Mouse (Mus musculus) stomach, embryonic 14.5 days (tissue): Measurements from ENCODE around the gene Cfap45. TPM values are rescaled to one million over a fixed set of nuclear protein-coding genes. Genes with fewer than 3 reads are reported as not detected.
A peak's percentile ranks its signal among the peaks of the same experiment; 100 is the strongest.

Experiments
- ATAC-seq: fragments of 200-750 bp; cut with Nextera tagmentation; 2 replicates; pipeline ENCODE4 v1.8.0; 2017; ENCODE audit warnings: low read depth, moderate TSS enrichment; ENCODE audit not compliant: insufficient number of reproducible peaks, insufficient read depth, low FRiP score
- H3K27ac ChIP-seq: fragments of 300-500 bp; sonication (generic); 2 replicates; pipeline ENCODE4 v1.5.1; 2014; ENCODE audit warnings: mild to moderate bottlenecking, low read length, moderate library complexity, mixed read lengths
- H3K27me3 ChIP-seq: fragments of 300-500 bp; sonication (generic); 2 replicates; pipeline ENCODE4 v1.6.1; 2014; ENCODE audit warnings: low read length, control low read depth, mixed read lengths; ENCODE audit not compliant: control insufficient read depth, insufficient read depth
- H3K36me3 ChIP-seq: fragments of 300-500 bp; sonication (generic); 2 replicates; pipeline ENCODE4 v1.6.1; 2014; ENCODE audit warnings: mild to moderate bottlenecking, control low read depth, low read length, moderate library complexity, mixed read lengths; ENCODE audit not compliant: control insufficient read depth, insufficient read depth
- H3K4me1 ChIP-seq: fragments of 300-500 bp; sonication (generic); 2 replicates; pipeline ENCODE4 v1.6.1; 2014; ENCODE audit warnings: low read length, control low read depth, mixed read lengths; ENCODE audit not compliant: control insufficient read depth, insufficient read depth
- H3K4me2 ChIP-seq: fragments of 300-500 bp; sonication (generic); replicated peaks from 2 replicates; pipeline ENCODE4 v1.6.1; 2014; ENCODE audit warnings: low read depth, low read length, control low read depth
- H3K4me3 ChIP-seq: fragments of 300-500 bp; sonication (generic); 2 replicates; pipeline ENCODE4 v1.5.1; 2014; ENCODE audit warnings: low read depth, low read length, control low read depth
- H3K9ac ChIP-seq: fragments of 300-500 bp; sonication (generic); replicated peaks from 2 replicates; pipeline ENCODE4 v1.6.1; 2014; ENCODE audit warnings: low read depth, mild to moderate bottlenecking, control low read depth, low read length, moderate library complexity, mixed read lengths
- H3K9me3 ChIP-seq: fragments of 300-500 bp; sonication (generic); 2 replicates; pipeline ENCODE4 v1.6.1; 2016; ENCODE audit warnings: low read depth, low read length, control low read depth; ENCODE audit not compliant: control insufficient read depth
- WGBS: fragments of 180-500 bp; shearing (Covaris S2); extraction: QIAGEN DNeasy Blood & Tissue Kit; methylation state at CpG from one replicate; pipeline ENCODE4 v1.1.7; 2014; 5-methylcytosine and 5-hydroxymethylcytosine counted together
- polyA plus RNA-seq: library from polyadenylated mRNA; unstranded; fragments of >200 nt; fragmentation: Nextera tagmentation; extraction: Ambion mirVana; gene quantifications from 2 replicates; pipeline ENCODE4 v1.2.1, GENCODE M21; 2014

The Cfap45 gene
- 1.9 and 2.9 TPM in 2 replicates for polyA plus RNA-seq

GRCm38 (mm10) chr1:172520576-172521440 is at the start of gene Cfap45:
Gene Cfap45, plus strand, starts transcription at chr1:172520801.
- peak; percentile 84 for ATAC-seq
- Histone ChIP-seq H3K4me3 (peak within 1 kb of the TSS; percentile 29), H3K27me3 (no peaks in the 10 kb centered on the region), H3K36me3 (no peaks in the 10 kb centered on the region), H3K27ac (no peak within 1 kb of the TSS; the same call in 1 of the 2 replicates), H3K9ac (no peak within 1 kb of the TSS; the same call in 1 of the 2 replicates), H3K4me1 (peaks cover 19% of the 10 kb centered on the region), H3K9me3 (no peaks in the 10 kb centered on the region; the same call in 1 of the 2 replicates), H3K4me2 (peak within 1 kb of the TSS; percentile 62)
- WGBS, result 3% methylated on average over 28 of the region's 28 CpGs

- no peaks in the 10 kb centered on the region for H3K36me3 ChIP-seq
- H3K9me3 ChIP-seq, result no peaks in the 10 kb centered on the region
- H3K4me3 ChIP-seq, result no peak overlapping the region
- no peak overlapping the region for H3K4me2 ChIP-seq
- H3K4me1 ChIP-seq, result 0 out of 2 replicates have a peak, but pooled peaks cover 5% of the 10 kb centered on the region
- ATAC-seq, result no peak
- no peaks in the 10 kb centered on the region for H3K27me3 ChIP-seq
- no peak overlapping the region for H3K27ac ChIP-seq
- H3K9ac ChIP-seq, result no peak overlapping the region
Measured at GRCm38 (mm10) chr1:172472909-172473308, 47.7 kb upstream of the Cfap45 start.

GRCm38 (mm10) chr1:172474196-172474595 is 46.4 kb upstream of the Cfap45 start:
- no peak overlapping the region for H3K4me3 ChIP-seq
- H3K27ac ChIP-seq, result no peak overlapping the region
- no peaks in the 10 kb centered on the region for H3K9me3 ChIP-seq
- no peaks in the 10 kb centered on the region for H3K27me3 ChIP-seq
- H3K9ac ChIP-seq, result no peak overlapping the region
- no peaks in the 10 kb centered on the region for H3K36me3 ChIP-seq
- no peak overlapping the region for H3K4me2 ChIP-seq
- 63% methylated on average over 3 of the region's 3 CpGs for WGBS
- H3K4me1 ChIP-seq, result 0 out of 2 replicates have a peak, but pooled peaks cover 5% of the 10 kb centered on the region
- no peak for ATAC-seq

- peak; percentile 54; the same call in 1 of the 2 replicates for ATAC-seq
- no peak within 1 kb of the TSS for H3K27ac ChIP-seq
- H3K36me3 ChIP-seq, result no peaks in the 10 kb centered on the region
- H3K27me3 ChIP-seq, result no peaks in the 10 kb centered on the region
- H3K4me3 ChIP-seq, result no peak within 1 kb of the TSS
- no peaks in the 10 kb centered on the region for H3K4me1 ChIP-seq
- H3K4me2 ChIP-seq, result no peak within 1 kb of the TSS
- H3K9ac ChIP-seq, result no peak within 1 kb of the TSS
- no peaks in the 10 kb centered on the region for H3K9me3 ChIP-seq
- 43% methylated on average over 7 of the region's 7 CpGs for whole genome bisulfite sequencing
Measured at GRCm38 (mm10) chr1:172475054-172475741, 45.4 kb upstream of the Cfap45 start, which contains the start of gene Slamf9. Gene Slamf9, plus strand, starts transcription at chr1:172475358.

- Histone ChIP-seq H3K36me3 (no peaks in the 10 kb centered on the region), H3K9ac (no peak overlapping the region), H3K4me3 (no peak overlapping the region), H3K4me2 (no peak overlapping the region), H3K4me1 (0 out of 2 replicates have a peak, but pooled peaks cover 10% of the 10 kb centered on the region), H3K9me3 (no peaks in the 10 kb centered on the region), H3K27ac (no peak overlapping the region), H3K27me3 (no peaks in the 10 kb centered on the region)
- no peak for ATAC-seq
- 72% methylated on average over 5 of the region's 5 CpGs for WGBS
Measured at GRCm38 (mm10) chr1:172478020-172478419, 42.6 kb upstream of the Cfap45 start.

GRCm38 (mm10) chr1:172480376-172480775 is 40.2 kb upstream of the Cfap45 start:
- peaks cover 28% of the 10 kb centered on the region for H3K4me1 ChIP-seq
- 92% methylated on average over 4 of the region's 4 CpGs for WGBS
- H3K4me3 ChIP-seq, result no peak overlapping the region
- H3K27ac ChIP-seq, result no peak overlapping the region
- no peaks in the 10 kb centered on the region for H3K27me3 ChIP-seq
- no peak overlapping the region for H3K9ac ChIP-seq
- no peak overlapping the region for H3K4me2 ChIP-seq
- no peaks in the 10 kb centered on the region for H3K9me3 ChIP-seq
- H3K36me3 ChIP-seq, result peaks cover 3% of the 10 kb centered on the region; the same call in 1 of the 2 replicates
- no peak for ATAC-seq

GRCm38 (mm10) chr1:172481111-172481510 is 39.5 kb upstream of the Cfap45 start:
- H3K4me3 ChIP-seq, result peak overlapping the region; percentile 46
- H3K27ac ChIP-seq, result peak overlapping the region; percentile 80
- ATAC-seq, result peak; percentile 7; the same call in 1 of the 2 replicates
- WGBS, result 7% methylated on average over 13 of the region's 13 CpGs
- no peaks in the 10 kb centered on the region for H3K27me3 ChIP-seq
- H3K4me1 ChIP-seq, result peaks cover 35% of the 10 kb centered on the region
- H3K4me2 ChIP-seq, result peak overlapping the region; percentile 78
- peaks cover 3% of the 10 kb centered on the region; the same call in 1 of the 2 replicates for H3K36me3 ChIP-seq
- H3K9ac ChIP-seq, result peak overlapping the region; percentile 18; the same call in 1 of the 2 replicates
- H3K9me3 ChIP-seq, result no peaks in the 10 kb centered on the region

GRCm38 (mm10) chr1:172481540-172482280 is 38.9 kb upstream of the Cfap45 start, which contains the start of gene Igsf9:
Gene Igsf9, plus strand, starts transcription at chr1:172481788.
- H3K9me3 ChIP-seq, result no peaks in the 10 kb centered on the region
- H3K4me1 ChIP-seq, result peaks cover 41% of the 10 kb centered on the region
- under 1% methylated on average over 38 of the region's 38 CpGs for whole genome bisulfite sequencing
- peak within 1 kb of the TSS; percentile 46 for H3K4me3 ChIP-seq
- H3K27me3 ChIP-seq, result no peaks in the 10 kb centered on the region
- H3K27ac ChIP-seq, result peak within 1 kb of the TSS; percentile 90
- H3K36me3 ChIP-seq, result peaks cover 5% of the 10 kb centered on the region; the same call in 1 of the 2 replicates
- H3K4me2 ChIP-seq, result peak within 1 kb of the TSS; percentile 78
- ATAC-seq, result peak; percentile 92
- H3K9ac ChIP-seq, result peak within 1 kb of the TSS; percentile 29
